Mouse (Mus musculus) heart, adult 2 months (tissue): ENCODE results near the gene 9530077C05Rik. TPM values are rescaled to one million over a fixed set of nuclear protein-coding genes. Genes with fewer than 3 reads are reported as not detected.

Experiments used
- DNase-seq, 2 experiments: peaks; one replicate each; pipeline ENCODE4 v3.0.0; 2021
- H3K27ac ChIP-seq: fragments of 200-600 bp; 2 replicates; pipeline ENCODE4 v1.8.1; 2022
- H3K27me3 ChIP-seq: fragments of 200-500 bp; 2 replicates; pipeline ENCODE4 v1.6.1; 2012; ENCODE audit warnings: mild to moderate bottlenecking, low read length, inconsistent platforms, mixed read lengths; ENCODE audit not compliant: control insufficient read depth, insufficient read depth
- H3K36me3 ChIP-seq: fragments of 200-500 bp; 2 replicates; pipeline ENCODE4 v1.6.1; 2012; ENCODE audit warnings: low read length, inconsistent platforms; ENCODE audit not compliant: control insufficient read depth, insufficient read depth
- H3K4me1 ChIP-seq: fragments of 200-500 bp; 2 replicates; pipeline ENCODE4 v1.6.1; 2011; ENCODE audit warnings: low read length; ENCODE audit not compliant: control insufficient read depth, insufficient read depth
- H3K4me3 ChIP-seq: fragments of 200-600 bp; 2 replicates; pipeline ENCODE4 v1.8.1; 2022
- H3K79me2 ChIP-seq: fragments of 200-500 bp; replicated peaks from 2 replicates; pipeline ENCODE4 v1.6.1; 2012; ENCODE audit warnings: mild to moderate bottlenecking, inconsistent platforms, low read length, moderate library complexity, mixed read lengths; ENCODE audit not compliant: control insufficient read depth, insufficient read depth
- H3K9ac ChIP-seq: fragments of 200-500 bp; 2 replicates; pipeline ENCODE4 v1.6.1; 2012; ENCODE audit warnings: low read depth, mild to moderate bottlenecking, control low read depth, inconsistent platforms, low read length, mixed read lengths
- CTCF ChIP-seq: fragments of 200-600 bp; IDR thresholded peaks from 2 replicates; pipeline ENCODE4 v1.8.1; 2022; ENCODE audit warnings: antibody characterized with exemption, mild to moderate bottlenecking, moderate library complexity
- EP300 ChIP-seq: fragments of 200-500 bp; IDR thresholded peaks from 2 replicates; pipeline ENCODE4 v1.6.1; 2011; ENCODE audit warnings: low read depth, low read length, control low read depth; ENCODE audit not compliant: insufficient read depth
- POLR2A ChIP-seq: fragments of 200-500 bp; IDR thresholded peaks from 2 replicates; pipeline ENCODE4 v1.6.1; 2011; ENCODE audit warnings: mild to moderate bottlenecking, low read depth, low read length, control low read depth; ENCODE audit not compliant: insufficient read depth
- WGBS: fragments of 180-500 bp; shearing (Covaris S2); methylation state at CpG from one replicate; pipeline ENCODE4 v1.1.7; 2018; 5-methylcytosine and 5-hydroxymethylcytosine counted together
- intact Hi-C: fragments of 180-260 bp; cut with DNase I; formaldehyde crosslinking; loops from one replicate; pipeline ENCODE4 v1.15.1; 2025
- polyA plus RNA-seq: library from polyadenylated mRNA; depleted of rRNA; stranded (reverse); fragments of >200 nt; gene quantifications from 2 replicates; pipeline ENCODE4 v1.2.3, GENCODE M21; 2012; rRNA removed
- total RNA-seq, 2 experiments: library from RNA; stranded (reverse); gene quantifications; 2 replicates each; pipeline ENCODE4 v1.2.3; 2021

Gene 9530077C05Rik
- total and polyA plus RNA-seq, 3 experiments, result 0.27 to 0.50 (median 0.29) TPM

DNA sequence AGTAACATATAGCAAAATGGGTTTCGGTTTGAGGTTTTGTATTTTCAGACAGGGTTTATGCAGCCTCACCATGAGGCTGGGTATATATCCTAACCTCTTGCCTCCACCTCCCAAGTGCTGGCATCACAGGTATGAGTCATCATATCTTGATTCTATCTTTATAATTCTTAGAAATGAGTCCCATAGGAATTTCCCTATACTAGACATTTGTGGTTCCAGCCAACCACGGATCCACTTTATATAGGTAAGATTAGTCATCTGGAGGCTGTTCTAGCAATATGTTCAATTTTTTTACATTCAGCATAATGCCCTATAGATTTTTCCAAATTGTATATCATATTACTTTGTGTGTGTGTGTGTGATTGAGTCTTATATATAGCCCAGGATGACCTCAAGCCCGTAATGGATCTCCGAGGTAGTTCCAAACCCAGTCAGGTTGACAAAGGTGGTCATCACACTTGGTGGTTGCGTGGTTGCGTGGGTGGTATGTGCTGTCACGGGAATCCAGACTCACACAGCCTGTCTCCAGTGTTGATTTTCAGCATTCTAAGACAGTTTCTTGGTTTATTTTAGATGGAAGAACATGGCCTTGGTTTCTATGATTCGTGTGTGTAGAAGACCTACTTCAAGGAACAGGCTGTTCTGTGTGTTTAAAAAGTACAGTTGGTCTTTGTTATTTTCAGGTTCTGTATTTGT is 72.7 kb downstream of the 9530077C05Rik start:
- Histone ChIP-seq H3K9ac (no peak overlapping the region), H3K4me1 (no peaks in the 10 kb centered on the region), H3K79me2 (no peaks in the 10 kb centered on the region), H3K27me3 (no peaks in the 10 kb centered on the region), H3K27ac (no peak overlapping the region), H3K36me3 (no peaks in the 10 kb centered on the region), H3K4me3 (no peak overlapping the region)
- TF ChIP-seq POLR2A, result no peak
- no peak for TF ChIP-seq EP300
- no peak for TF ChIP-seq CTCF
- 93% methylated on average over 8 of the region's 8 CpGs for WGBS
- intact Hi-C loops, result no loop called here
- DNase-seq, result no peak

DNA sequence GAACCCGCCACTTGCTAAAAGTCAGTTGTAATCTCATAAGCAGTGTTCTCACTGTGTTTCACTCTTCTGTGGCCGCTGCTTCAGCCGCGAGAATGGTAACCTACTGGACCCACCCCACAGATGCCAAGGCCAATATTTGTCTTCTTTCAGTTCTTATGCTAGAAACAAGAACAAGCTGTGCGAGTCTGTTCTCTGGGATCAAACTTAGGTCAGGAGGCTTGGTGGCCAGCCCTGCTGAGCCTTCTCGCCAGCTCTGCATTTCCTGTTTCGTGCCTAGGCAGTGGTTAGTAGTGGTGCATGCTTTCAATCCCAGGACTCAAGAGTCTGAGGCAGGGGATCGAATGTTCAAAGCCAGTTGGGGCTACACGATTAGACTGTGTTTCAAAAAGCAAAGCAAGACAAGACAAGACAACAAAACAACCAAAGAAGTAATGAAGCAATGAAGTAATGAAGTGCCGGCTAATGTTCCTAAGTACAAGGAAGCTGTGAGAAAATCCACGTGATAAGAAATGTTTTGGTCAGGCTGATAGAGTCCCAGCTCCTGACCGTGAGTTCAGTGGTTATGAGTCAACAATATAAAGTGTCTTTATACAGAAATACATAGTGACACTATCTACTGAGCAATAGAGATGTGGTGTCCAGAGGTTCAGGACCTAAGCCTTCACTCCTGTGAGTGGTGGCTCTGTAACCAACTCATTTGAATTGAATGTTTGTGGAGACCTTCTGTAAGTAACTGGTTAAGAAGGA is 73.4 kb downstream of the 9530077C05Rik start:
- no peak overlapping the region for H3K9ac ChIP-seq
- intact Hi-C loops, result no loop called here

GRCm38 (mm10) chr9:22486211-22486610 is 74.9 kb downstream of the 9530077C05Rik start:
- no peak overlapping the region for H3K27ac ChIP-seq
- no peak overlapping the region for H3K9ac ChIP-seq
- H3K79me2 ChIP-seq, result no peaks in the 10 kb centered on the region
- TF ChIP-seq POLR2A, result no peak
- no peak for TF ChIP-seq EP300
- TF ChIP-seq CTCF, result no peak
- intact Hi-C loops, result no loop called here
- no peak for DNase-seq
- H3K36me3 ChIP-seq, result no peaks in the 10 kb centered on the region
- no peak overlapping the region for H3K4me3 ChIP-seq
- WGBS, result 91% methylated on average over 7 of the region's 7 CpGs
- no peaks in the 10 kb centered on the region for H3K27me3 ChIP-seq
- no peaks in the 10 kb centered on the region for H3K4me1 ChIP-seq

More for the DNA sequence above, 73.4 kb downstream of the 9530077C05Rik start:
- DNase-seq, result no peak
- WGBS, result 73% methylated on average over 12 of the region's 12 CpGs
- no peak overlapping the region for H3K27ac ChIP-seq
- H3K36me3 ChIP-seq, result no peaks in the 10 kb centered on the region
- no peaks in the 10 kb centered on the region for H3K27me3 ChIP-seq
- no peaks in the 10 kb centered on the region for H3K79me2 ChIP-seq
- H3K4me1 ChIP-seq, result no peaks in the 10 kb centered on the region
- H3K4me3 ChIP-seq, result no peak overlapping the region
- TF ChIP-seq CTCF (no peak), EP300 (no peak), POLR2A (no peak)

DNA sequence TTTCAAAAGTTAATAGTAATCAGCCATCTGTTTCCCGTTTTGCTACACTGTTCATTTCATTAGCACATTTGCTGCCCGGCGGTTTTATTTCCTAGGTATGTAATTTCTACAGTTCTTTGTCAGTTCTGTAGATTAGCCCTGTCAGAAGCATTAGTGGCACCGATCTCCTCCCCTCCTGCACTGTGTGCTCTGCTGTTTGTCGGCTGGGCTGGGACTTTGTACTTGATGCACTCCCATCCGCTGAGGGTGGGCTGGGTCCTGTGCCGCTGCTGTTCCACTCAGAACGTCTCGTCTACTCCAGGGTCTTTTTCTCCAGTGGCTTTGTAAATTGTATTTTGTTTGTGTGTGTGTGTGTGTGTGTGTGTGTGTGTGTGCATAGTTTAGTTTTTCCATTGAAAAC is 77.7 kb downstream of the 9530077C05Rik start:
- WGBS, result 60% methylated on average over 9 of the region's 9 CpGs
- no peak for TF ChIP-seq CTCF
- no peak for TF ChIP-seq POLR2A
- TF ChIP-seq EP300, result no peak
- Histone ChIP-seq H3K27me3 (no peaks in the 10 kb centered on the region), H3K79me2 (no peaks in the 10 kb centered on the region), H3K4me1 (no peaks in the 10 kb centered on the region), H3K9ac (no peak overlapping the region), H3K36me3 (no peaks in the 10 kb centered on the region), H3K27ac (no peak overlapping the region), H3K4me3 (no peak overlapping the region)
- no peak for DNase-seq
- intact Hi-C loops, result no loop called here

Other genes starting within 250 kb of the 9530077C05Rik start
- gene Zfp872, start 223.4 kb upstream of the 9530077C05Rik start, total RNA-seq, result under 1 TPM; 0.09 to 0.10 TPM
- gene Zfp872, start 223.4 kb upstream of the 9530077C05Rik start, polyA plus RNA-seq, result not detected in 2 replicates
- 10 to 100 TPM; 33.6 to 34.2 TPM for gene Zfp809, start 185.8 kb upstream of the 9530077C05Rik start, total RNA-seq
- 14.8 and 26.6 TPM in 2 replicates for gene Zfp809, start 185.8 kb upstream of the 9530077C05Rik start, polyA plus RNA-seq
- under 1 TPM; 0.34 to 0.39 TPM for gene Zfp599, start 151.6 kb upstream of the 9530077C05Rik start, total RNA-seq
- 0.04 and 0.12 TPM in 2 replicates for gene Zfp599, start 151.6 kb upstream of the 9530077C05Rik start, polyA plus RNA-seq
- 1 to 10 TPM; 4.3 to 6.7 TPM for gene Zfp810, start 103.9 kb upstream of the 9530077C05Rik start, total RNA-seq
- gene Zfp810, start 103.9 kb upstream of the 9530077C05Rik start, polyA plus RNA-seq, result 4.3 and 7.6 TPM in 2 replicates
- 1 to 10 TPM; 1.4 to 1.5 TPM for gene Anln, start 22.3 kb upstream of the 9530077C05Rik start, total RNA-seq
- 0.43 and 0.82 TPM in 2 replicates for gene Anln, start 22.3 kb upstream of the 9530077C05Rik start, polyA plus RNA-seq
- not detected for gene Gm17545, start 42.8 kb downstream of the 9530077C05Rik start, total RNA-seq
- not detected in 2 replicates for gene Gm17545, start 42.8 kb downstream of the 9530077C05Rik start, polyA plus RNA-seq
- gene Rp9, start 58.2 kb downstream of the 9530077C05Rik start, total RNA-seq, result 10 to 100 TPM; 42.6 to 46.1 TPM
- 35.1 and 39.5 TPM in 2 replicates for gene Rp9, start 58.2 kb downstream of the 9530077C05Rik start, polyA plus RNA-seq
- 10 to 100 TPM; 11.9 to 12.4 TPM for gene Bbs9, start 64.2 kb downstream of the 9530077C05Rik start, total RNA-seq
- gene Bbs9, start 64.2 kb downstream of the 9530077C05Rik start, polyA plus RNA-seq, result 6.3 and 9.0 TPM in 2 replicates